Mouse (Mus musculus): ENCODE measurements around the gene Eno2.

Eno2 gene

GRCm38 (mm10) chr6:124769101-124769765, at the start of gene Eno2:
Eno2 (minus strand) TSS chr6:124769673.
- DNase-seq = peak; percentile 79

GRCm38 (mm10) chr6:124817971-124818370, 48.5 kb upstream of the Eno2 start:
- DNase-seq = no peak

GRCm38 (mm10) chr6:124817563-124817962, 48.1 kb upstream of the Eno2 start:
- no peak for DNase-seq

DNA sequence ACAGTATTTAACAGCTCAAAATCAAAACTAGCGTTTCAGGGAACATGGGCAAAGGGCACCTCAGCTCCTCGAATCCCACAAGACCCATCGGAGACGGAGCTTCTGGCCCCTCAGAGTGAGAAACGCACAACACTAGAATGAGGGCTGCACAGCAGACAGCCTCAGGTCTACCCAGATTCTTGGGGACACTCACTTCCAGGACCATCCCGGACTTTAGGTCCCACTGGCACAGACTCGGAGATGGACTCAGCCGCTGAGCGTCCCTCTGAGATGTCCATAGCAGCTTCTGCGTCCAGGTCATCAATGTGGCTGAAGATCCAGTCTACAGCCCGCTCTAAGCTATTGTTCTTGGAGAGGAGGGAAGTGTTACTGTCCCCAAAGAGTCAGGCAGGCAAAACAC, 47.7 kb upstream of the Eno2 start:
- no peak for DNase-seq

GRCm38 (mm10) chr6:124816611-124817010, 47.1 kb upstream of the Eno2 start:
- DNase-seq = no peak

- DNase-seq = peak; percentile 70
Measured at GRCm38 (mm10) chr6:124814858-124815774, 45.6 kb upstream of the Eno2 start.

- no peak for DNase-seq
Measured at GRCm38 (mm10) chr6:124814448-124814847, 45.0 kb upstream of the Eno2 start.

- peak; percentile 94 for DNase-seq
Measured at GRCm38 (mm10) chr6:124813933-124814332, 44.5 kb upstream of the Eno2 start, which contains the start of gene Tpi1. Tpi1 (minus strand) TSS chr6:124814296.

GRCm38 (mm10) chr6:124813496-124813895, 44.0 kb upstream of the Eno2 start:
- DNase-seq = no peak

DNA sequence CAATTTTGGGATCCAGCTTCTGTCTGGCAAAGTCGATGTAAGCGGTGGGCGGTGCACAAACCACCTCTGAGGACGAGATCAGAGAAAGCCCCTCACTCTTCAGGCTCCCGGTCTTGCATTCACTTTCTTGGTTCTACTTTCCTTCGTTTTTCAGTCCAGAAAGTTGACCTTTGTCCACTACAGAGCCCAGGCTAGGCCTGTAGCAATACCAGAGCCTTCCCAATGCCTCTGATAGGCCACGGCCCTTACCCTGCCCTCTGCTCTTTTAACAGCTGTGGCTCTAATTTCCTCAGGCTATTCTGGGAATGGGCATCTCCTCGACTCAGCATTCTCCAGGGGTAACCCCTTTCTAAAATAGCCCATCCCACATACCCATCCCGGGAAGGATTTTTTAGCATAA, 43.4 kb upstream of the Eno2 start:
- DNase-seq = no peak

DNA sequence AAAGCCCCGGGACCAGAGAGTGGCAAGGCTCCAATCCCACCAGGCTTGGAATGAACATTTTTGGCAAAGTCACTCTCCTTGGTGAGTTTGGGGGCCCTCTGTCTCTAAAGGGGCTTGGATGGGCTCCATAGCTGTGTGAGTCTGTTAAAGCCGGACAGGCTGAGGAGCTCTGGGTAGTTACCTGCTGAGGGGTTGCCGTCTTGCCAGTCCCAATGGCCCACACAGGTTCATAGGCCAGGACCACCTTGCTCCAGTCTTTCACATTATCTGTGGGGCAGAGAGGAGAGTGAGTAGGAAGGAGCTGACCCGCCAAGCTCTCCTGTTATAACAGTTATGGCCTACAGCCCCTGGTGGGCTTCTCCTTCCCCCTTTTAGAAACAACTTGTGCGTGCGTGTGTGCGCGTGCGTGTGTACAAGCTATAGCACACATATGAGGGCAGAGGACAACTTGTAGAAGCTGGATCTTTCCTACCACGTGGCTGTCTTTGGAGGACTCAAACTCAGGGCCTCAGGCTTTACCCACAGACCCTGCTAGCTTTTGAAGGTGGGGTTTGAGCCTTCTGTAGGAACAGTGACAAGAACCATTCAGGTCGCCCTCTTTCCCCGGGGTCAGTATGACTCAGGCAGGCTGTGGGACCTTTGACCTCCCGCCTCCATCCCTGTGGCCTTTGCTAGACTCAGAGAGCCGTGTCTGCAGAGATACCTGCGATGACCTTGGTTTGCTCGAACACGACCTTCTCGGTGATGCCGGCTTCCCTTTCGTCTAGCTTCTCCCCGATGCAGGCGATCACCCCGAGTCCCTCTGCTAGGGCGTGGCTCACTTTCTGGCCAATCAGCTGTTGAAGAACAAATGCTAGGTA, 42.5 kb upstream of the Eno2 start:
- peak; percentile 63 for DNase-seq

DNA sequence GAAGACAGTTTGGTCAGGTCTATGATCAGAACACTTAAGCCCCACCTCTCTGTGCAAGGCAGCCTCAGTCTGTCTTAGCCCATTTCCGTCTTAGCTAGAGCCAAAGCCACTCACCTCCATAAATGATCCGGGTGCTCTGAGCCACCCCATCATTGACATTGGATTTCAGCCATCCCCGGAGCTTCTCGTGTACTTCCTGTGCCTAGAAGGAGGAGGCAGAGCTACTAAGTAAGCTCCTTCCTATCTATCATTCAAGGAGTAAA, 41.9 kb upstream of the Eno2 start:
- no peak for DNase-seq

GRCm38 (mm10) chr6:124810566-124811402, 41.3 kb upstream of the Eno2 start:
- peak; percentile 60 for DNase-seq

- peak; percentile 62 for DNase-seq
Measured at GRCm38 (mm10) chr6:124809775-124810538, 40.5 kb upstream of the Eno2 start.

DNA sequence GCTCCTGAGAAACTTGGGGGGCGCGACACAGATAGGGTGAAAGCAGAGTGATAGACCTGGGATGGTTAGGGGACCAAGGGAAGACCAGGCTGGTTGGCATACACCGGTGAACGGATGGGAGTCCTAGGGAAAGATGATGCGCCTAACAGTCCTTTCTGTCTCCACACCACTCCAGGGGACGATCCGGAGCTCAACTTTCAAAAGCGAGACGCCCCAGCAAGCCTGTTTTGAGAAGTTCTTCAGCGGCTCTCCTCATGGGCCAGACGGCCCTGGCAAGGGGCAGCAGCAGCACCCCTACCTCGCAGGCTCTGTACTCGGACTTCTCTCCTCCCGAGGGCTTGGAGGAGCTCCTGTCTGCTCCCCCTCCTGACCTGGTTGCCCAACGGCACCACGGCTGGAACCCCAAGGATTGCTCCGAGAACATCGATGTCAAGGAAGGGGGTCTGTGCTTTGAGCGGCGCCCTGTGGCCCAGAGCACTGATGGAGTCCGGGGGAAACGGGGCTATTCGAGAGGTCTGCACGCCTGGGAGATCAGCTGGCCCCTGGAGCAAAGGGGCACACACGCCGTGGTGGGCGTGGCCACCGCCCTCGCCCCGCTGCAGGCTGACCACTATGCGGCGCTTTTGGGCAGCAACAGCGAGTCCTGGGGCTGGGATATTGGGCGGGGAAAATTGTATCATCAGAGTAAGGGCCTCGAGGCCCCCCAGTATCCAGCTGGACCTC, 39.7 kb upstream of the Eno2 start:
- DNase-seq = peak; percentile 90

- DNase-seq = peak; percentile 68
Measured at GRCm38 (mm10) chr6:124808358-124809012, 39.0 kb upstream of the Eno2 start, which contains the start of gene Spsb2. Spsb2 (plus strand) TSS chr6:124808661.

GRCm38 (mm10) chr6:124807986-124808357, 38.5 kb upstream of the Eno2 start:
- DNase-seq = no peak

DNA sequence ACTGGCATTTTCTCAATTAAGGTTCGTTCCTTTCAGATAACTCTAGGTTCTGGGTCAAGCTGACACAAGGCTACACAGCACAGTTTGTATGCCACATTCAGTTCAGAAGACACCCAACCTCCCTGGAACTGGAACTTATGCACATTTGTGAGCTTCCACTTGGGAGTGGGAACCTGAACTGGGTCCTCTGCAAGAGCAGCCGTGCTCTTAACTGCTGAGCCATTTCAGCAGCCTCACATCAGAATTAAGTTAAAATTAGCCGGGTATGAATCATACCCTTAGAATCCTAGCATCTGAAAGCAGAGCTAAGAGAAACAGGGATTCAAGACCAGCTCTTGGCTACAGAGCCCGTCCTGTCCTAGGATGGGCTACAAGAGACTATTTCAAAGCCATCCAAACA, 37.9 kb upstream of the Eno2 start:
- no peak for DNase-seq

DNA sequence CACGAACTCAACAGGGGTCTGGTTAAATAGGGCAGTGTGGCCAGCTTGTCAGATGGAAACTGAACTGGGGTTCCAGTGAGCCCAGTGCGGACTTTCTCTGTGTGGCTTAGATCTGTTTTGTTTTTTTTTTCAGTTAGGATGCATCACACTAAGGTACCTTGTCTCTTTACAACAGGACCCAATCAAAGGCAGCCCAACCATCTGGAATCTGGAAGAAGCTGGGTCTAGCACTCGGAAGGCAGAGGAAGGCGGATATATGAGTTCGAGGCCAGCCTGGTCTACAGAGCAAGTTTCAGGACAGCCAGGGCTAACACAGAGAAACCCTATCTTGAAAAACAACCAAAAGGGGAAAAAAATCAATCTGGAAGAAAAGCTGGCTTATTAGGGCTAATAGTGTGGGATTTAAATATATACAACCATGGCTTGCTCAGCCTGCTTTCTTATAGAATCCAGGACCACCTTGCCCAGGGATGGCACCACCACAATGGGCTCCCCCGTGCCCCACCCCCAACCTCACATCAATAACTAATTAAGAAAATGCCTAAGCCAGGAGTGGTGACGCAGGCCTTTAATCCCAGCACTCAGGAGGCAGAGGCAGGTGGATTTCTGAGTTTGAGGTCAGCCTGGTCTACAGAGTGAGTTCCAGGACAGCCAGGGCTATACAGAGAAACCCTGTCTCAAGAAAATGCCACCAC, 37.1 kb upstream of the Eno2 start:
- DNase-seq = no peak
